Mouse (Mus musculus) hindbrain, embryonic 14.5 days (tissue): ENCODE data around the gene 1700023F06Rik. TPM values are rescaled to one million over a fixed set of nuclear protein-coding genes. Genes with fewer than 3 reads are reported as not detected.
A peak's percentile ranks its signal among the peaks of the same experiment; 100 is the strongest.

Experiments
- ATAC-seq: fragments of 200-750 bp; cut with Nextera tagmentation; 2 replicates; pipeline ENCODE4 v1.8.0; 2017; ENCODE audit warnings: moderate number of reproducible peaks, mild to moderate bottlenecking, moderate TSS enrichment, moderate library complexity; ENCODE audit not compliant: low FRiP score
- DNase-seq: peaks from one replicate; pipeline ENCODE4 v3.0.0-alpha.2; 2015; ENCODE audit warnings: low spot score
- H3K27ac ChIP-seq: fragments of 300-500 bp; sonication (generic); 2 replicates; pipeline ENCODE4 v1.5.1; 2014; ENCODE audit warnings: mild to moderate bottlenecking, moderate library complexity
- H3K27me3 ChIP-seq: fragments of 300-500 bp; sonication (generic); 2 replicates; pipeline ENCODE4 v1.6.1; 2014; ENCODE audit warnings: mild to moderate bottlenecking, low read length, mixed read lengths; ENCODE audit not compliant: control insufficient read depth, insufficient read depth
- H3K36me3 ChIP-seq: fragments of 300-500 bp; sonication (generic); replicated peaks from 2 replicates; pipeline ENCODE4 v1.6.1; 2014; ENCODE audit not compliant: control insufficient read depth, insufficient read depth
- H3K4me1 ChIP-seq: fragments of 300-500 bp; sonication (generic); replicated peaks from 2 replicates; pipeline ENCODE4 v1.6.1; 2014; ENCODE audit warnings: antibody characterized with exemption, low read length, mixed read lengths; ENCODE audit not compliant: control insufficient read depth, insufficient read depth
- H3K4me2 ChIP-seq: fragments of 300-500 bp; sonication (generic); replicated peaks from 2 replicates; pipeline ENCODE4 v1.6.1; 2014; ENCODE audit warnings: mild to moderate bottlenecking, moderate library complexity
- H3K4me3 ChIP-seq: fragments of 300-500 bp; sonication (generic); replicated peaks from 2 replicates; pipeline ENCODE4 v1.5.1; 2014; ENCODE audit warnings: mild to moderate bottlenecking, low read length
- H3K9ac ChIP-seq: fragments of 300-500 bp; sonication (generic); 2 replicates; pipeline ENCODE4 v1.6.1; 2014
- H3K9me3 ChIP-seq: fragments of 300-500 bp; sonication (generic); 2 replicates; pipeline ENCODE4 v1.6.1; 2016; ENCODE audit warnings: low read length; ENCODE audit not compliant: control insufficient read depth
- WGBS: fragments of 180-500 bp; shearing (Covaris S2); extraction: QIAGEN DNeasy Blood & Tissue Kit; methylation state at CpG from one replicate; pipeline ENCODE4 v1.1.7; 2014; 5-methylcytosine and 5-hydroxymethylcytosine counted together
- polyA plus RNA-seq: library from polyadenylated mRNA; unstranded; fragments of >200 nt; fragmentation: Nextera tagmentation; extraction: Ambion mirVana; gene quantifications from 2 replicates; pipeline ENCODE4 v1.2.1, GENCODE M21; 2014

Gene 1700023F06Rik
- polyA plus RNA-seq, 1 experiment from 2014 or later = 1.9 TPM

DNA sequence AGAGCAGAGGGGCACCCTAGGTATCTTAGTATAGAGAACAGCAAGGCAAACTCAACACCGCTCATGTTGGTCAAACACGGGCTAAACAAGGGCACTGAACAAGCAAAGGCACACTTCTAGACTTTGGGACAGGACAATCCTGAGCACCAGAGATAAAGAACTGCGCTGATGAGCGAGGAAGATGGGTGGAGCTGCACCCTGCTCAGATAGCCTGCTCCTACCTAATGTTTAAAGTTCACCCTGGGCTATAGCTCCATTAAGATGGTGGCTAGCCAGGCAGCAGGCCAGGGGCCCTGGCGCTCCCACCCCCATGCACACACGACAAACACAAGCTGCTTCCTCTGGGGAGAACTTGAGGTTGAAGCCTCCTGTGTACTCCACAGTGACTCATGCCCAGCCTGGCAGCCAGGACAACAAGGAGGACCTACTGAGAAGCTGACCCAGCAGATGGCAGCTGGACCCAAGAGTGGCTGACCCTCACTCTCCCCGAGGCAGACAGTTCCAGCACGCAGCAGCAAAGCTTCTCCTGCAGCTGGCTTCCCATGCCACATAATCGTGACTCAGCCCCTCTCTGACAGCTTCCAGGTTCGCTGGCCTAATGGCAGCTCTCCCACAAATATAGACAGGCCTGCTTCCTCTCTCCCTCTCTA is 37.8 kb upstream of the 1700023F06Rik start:
- H3K4me1 ChIP-seq = peaks cover 24% of the 10 kb centered on the region
- WGBS = 71% methylated on average over 10 of the region's 10 CpGs

DNA sequence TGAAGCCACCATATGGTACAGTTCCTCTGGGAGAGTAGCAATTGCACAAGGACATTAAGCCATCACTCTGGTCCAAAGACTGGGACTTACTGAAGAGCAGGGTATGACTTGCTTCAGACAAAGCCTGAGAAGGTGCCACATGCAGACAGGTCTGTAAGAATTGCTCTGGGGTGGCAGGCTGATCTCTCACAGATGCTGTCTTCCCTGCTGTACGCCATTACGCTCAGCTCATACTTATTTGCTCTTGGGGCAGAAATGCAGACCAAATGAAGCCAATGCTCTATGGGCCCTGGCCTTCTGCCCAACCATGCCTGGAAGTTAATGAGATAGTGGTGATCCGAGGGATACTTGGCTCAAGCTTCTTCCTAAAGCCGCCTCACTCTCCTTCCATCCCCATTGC is 36.5 kb upstream of the 1700023F06Rik start:
- DNase-seq (no peak), ATAC-seq (no peak)
- Histone ChIP-seq H3K9ac (no peak overlapping the region), H3K27me3 (no peaks in the 10 kb centered on the region), H3K9me3 (no peaks in the 10 kb centered on the region), H3K27ac (peak overlapping the region; percentile 34), H3K4me2 (no peak overlapping the region), H3K36me3 (peaks cover 10% of the 10 kb centered on the region; the same call in 1 of the 2 replicates), H3K4me3 (no peak overlapping the region), H3K4me1 (peaks cover 24% of the 10 kb centered on the region)
- WGBS = 64% methylated on average over 4 of the region's 4 CpGs

More for the DNA sequence above, 37.8 kb upstream of the 1700023F06Rik start:
- no peak for DNase-seq
- ATAC-seq = no peak
- Histone ChIP-seq H3K27me3 (no peaks in the 10 kb centered on the region), H3K9ac (no peak overlapping the region), H3K27ac (no peak overlapping the region), H3K4me3 (no peak overlapping the region), H3K4me2 (no peak overlapping the region), H3K36me3 (0 out of 2 replicates have a peak, but pooled peaks cover under 1% of the 10 kb centered on the region), H3K9me3 (no peaks in the 10 kb centered on the region)

GRCm38 (mm10) chr11:103240740-103241139 is 32.4 kb upstream of the 1700023F06Rik start:
- H3K36me3 ChIP-seq = peaks cover 42% of the 10 kb centered on the region
- 50% methylated on average over 7 of the region's 7 CpGs for WGBS
- H3K27me3 ChIP-seq = no peaks in the 10 kb centered on the region
- H3K4me2 ChIP-seq = no peak overlapping the region
- H3K27ac ChIP-seq = no peak overlapping the region
- H3K4me3 ChIP-seq = no peak overlapping the region
- 0 out of 2 replicates have a peak, but pooled peaks cover 1% of the 10 kb centered on the region for H3K4me1 ChIP-seq
- ATAC-seq (no peak), DNase-seq (no peak)
- no peaks in the 10 kb centered on the region for H3K9me3 ChIP-seq
- no peak overlapping the region for H3K9ac ChIP-seq

DNA sequence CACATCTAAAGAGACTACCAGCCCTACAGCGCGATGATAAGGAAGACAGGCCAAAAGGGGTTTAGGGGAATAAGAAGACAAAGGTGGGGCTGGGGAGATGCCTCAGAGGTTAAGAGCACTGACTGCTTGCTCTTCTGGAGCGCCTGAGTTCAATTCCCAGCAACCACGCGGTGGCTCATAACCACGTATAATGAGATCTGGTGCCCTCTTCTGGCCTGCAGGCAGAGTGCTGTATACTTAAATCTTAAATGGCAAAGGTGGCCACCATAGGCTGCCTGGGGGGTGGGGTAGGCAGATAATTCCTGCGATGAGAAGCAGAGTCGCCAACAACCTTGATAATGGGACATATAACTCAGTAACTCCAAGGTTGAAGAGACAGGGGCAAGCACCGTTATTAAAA is 29.4 kb upstream of the 1700023F06Rik start:
- no peaks in the 10 kb centered on the region for H3K27me3 ChIP-seq
- ATAC-seq (no peak), DNase-seq (no peak)
- no peak overlapping the region for H3K27ac ChIP-seq
- H3K9me3 ChIP-seq = no peaks in the 10 kb centered on the region
- WGBS = 76% methylated on average over 9 of the region's 9 CpGs
- peaks cover 43% of the 10 kb centered on the region for H3K36me3 ChIP-seq
- no peaks in the 10 kb centered on the region for H3K4me1 ChIP-seq
- H3K4me2 ChIP-seq = no peak overlapping the region
- no peak overlapping the region for H3K4me3 ChIP-seq
- H3K9ac ChIP-seq = no peak overlapping the region

DNA sequence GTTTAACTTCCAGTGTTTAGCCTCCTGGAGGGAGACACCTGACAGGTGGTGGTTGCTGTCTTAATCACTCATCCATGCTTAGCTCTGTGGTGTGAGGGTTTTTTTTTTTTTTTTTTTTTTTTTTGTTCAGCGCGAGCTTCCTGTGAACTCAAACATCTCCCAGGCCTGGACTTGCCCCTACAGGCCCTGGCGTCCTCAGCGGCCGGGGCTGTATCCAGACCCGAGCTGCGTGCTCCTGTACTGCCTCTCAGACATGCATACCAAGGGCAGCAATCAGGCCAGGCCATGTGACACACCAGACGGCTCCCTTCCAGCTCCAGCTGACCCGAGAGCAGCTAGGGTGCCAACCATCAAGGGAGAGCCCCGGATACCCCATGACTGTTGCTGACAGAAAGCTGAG is 28.5 kb upstream of the 1700023F06Rik start:
- Histone ChIP-seq H3K4me2 (no peak overlapping the region), H3K9ac (no peak overlapping the region), H3K9me3 (no peaks in the 10 kb centered on the region), H3K27me3 (no peaks in the 10 kb centered on the region), H3K27ac (no peak overlapping the region), H3K4me1 (no peaks in the 10 kb centered on the region), H3K36me3 (peaks cover 43% of the 10 kb centered on the region), H3K4me3 (no peak overlapping the region)
- WGBS = 84% methylated on average over 10 of the region's 10 CpGs
- ATAC-seq = no peak
- no peak for DNase-seq

- 87% methylated on average over 6 of the region's 6 CpGs for WGBS
- Histone ChIP-seq H3K27me3 (no peaks in the 10 kb centered on the region), H3K27ac (no peak overlapping the region), H3K4me1 (no peaks in the 10 kb centered on the region), H3K4me3 (no peak overlapping the region), H3K9me3 (no peaks in the 10 kb centered on the region), H3K36me3 (peaks cover 43% of the 10 kb centered on the region), H3K9ac (no peak overlapping the region), H3K4me2 (no peak overlapping the region)
- ATAC-seq (no peak), DNase-seq (no peak)
These were observed 28.1 kb upstream of the 1700023F06Rik start for GRCm38 (mm10) chr11:103236431-103236830.

DNA sequence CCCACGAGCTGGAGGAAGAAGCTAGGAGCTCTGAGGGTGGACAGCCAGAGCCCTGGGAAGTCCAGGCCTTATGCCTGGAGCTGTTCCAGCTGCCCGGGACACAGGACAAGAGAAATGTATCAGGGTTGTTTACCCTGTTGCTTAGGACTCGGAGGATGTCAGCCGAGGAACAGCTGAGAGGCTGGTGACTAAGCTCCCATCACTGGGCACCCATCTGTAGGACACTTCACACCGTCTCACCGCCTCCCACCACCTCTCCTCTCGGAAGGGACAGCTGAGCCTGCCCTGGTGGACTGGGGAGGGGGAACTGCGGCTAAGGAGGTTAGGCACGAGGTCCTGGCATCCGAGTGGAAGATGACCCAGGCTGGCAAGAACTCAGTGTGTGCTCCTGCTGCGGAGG is 27.3 kb upstream of the 1700023F06Rik start:
- 79% methylated on average over 11 of the region's 11 CpGs for WGBS
- Histone ChIP-seq H3K27me3 (no peaks in the 10 kb centered on the region), H3K9ac (no peak overlapping the region), H3K4me1 (no peaks in the 10 kb centered on the region), H3K9me3 (no peaks in the 10 kb centered on the region), H3K36me3 (peaks cover 44% of the 10 kb centered on the region), H3K4me2 (no peak overlapping the region), H3K4me3 (no peak overlapping the region), H3K27ac (no peak overlapping the region)
- ATAC-seq (no peak), DNase-seq (no peak)

GRCm38 (mm10) chr11:103234447-103234846 is 26.1 kb upstream of the 1700023F06Rik start:
- H3K27me3 ChIP-seq = no peaks in the 10 kb centered on the region
- no peak for ATAC-seq
- WGBS = 79% methylated on average over 1 of the region's 1 CpGs
- no peak overlapping the region for H3K27ac ChIP-seq
- H3K9me3 ChIP-seq = no peaks in the 10 kb centered on the region
- H3K36me3 ChIP-seq = peaks cover 52% of the 10 kb centered on the region
- H3K4me2 ChIP-seq = no peak overlapping the region
- DNase-seq = peak; percentile 44
- H3K9ac ChIP-seq = no peak overlapping the region
- H3K4me3 ChIP-seq = no peak overlapping the region
- no peaks in the 10 kb centered on the region for H3K4me1 ChIP-seq

DNA sequence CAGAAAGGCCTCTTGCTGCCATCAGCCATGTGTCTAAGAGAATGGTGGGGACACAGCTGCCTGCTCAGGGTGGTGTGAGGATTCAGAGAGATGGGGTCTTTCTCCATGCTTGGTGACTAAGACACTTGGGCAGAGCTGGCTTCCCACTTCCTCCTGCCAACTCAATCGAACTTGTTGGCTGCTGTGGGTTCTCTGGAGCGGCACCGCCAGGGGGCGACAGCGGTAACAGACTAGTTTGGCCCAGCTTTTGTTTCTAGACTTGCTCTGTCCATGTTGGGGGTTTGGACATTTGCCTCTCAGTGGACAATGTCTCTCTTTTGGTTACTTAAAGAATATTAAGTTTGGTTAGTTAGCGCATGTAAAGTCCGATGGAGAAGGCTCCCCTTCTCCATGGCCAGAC is 24.6 kb upstream of the 1700023F06Rik start:
- DNase-seq = peak; percentile 77
- Histone ChIP-seq H3K4me3 (no peak overlapping the region), H3K36me3 (peaks cover 50% of the 10 kb centered on the region), H3K4me2 (no peak overlapping the region), H3K9ac (no peak overlapping the region), H3K27me3 (no peaks in the 10 kb centered on the region), H3K4me1 (no peaks in the 10 kb centered on the region), H3K27ac (no peak overlapping the region), H3K9me3 (no peaks in the 10 kb centered on the region)
- 34% methylated on average over 7 of the region's 7 CpGs for WGBS
- ATAC-seq = no peak

DNA sequence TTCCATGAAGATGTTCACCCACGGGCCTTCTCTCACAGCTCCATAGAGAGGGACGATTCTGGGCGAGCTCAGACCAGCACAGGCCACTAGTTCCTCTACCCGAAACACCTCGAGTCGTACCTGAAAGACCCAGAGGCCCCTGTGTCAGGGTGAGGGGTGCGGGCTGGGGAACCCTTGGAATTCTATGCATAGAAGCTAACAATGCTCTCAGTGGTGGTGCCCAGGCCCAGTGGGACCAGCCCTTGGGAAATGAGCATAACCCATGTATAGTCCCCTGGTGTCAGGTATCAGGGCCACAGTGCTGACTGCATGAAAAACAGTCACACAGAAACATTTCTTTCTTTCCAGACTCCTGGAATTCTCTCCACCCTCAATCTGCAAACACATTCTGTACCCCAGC is 23.0 kb upstream of the 1700023F06Rik start:
- Histone ChIP-seq H3K27me3 (no peaks in the 10 kb centered on the region), H3K9ac (no peak overlapping the region), H3K4me3 (no peak overlapping the region), H3K4me2 (no peak overlapping the region), H3K36me3 (peaks cover 50% of the 10 kb centered on the region), H3K9me3 (no peaks in the 10 kb centered on the region), H3K27ac (no peak overlapping the region), H3K4me1 (no peaks in the 10 kb centered on the region)
- WGBS = 95% methylated on average over 7 of the region's 7 CpGs
- no peak for ATAC-seq
- DNase-seq = no peak
